Mouse (Mus musculus) bone marrow macrophage, adult 2 months (primary cell): ENCODE measurements around the gene Olfr97. TPM values are rescaled to one million over a fixed set of nuclear protein-coding genes. Genes with fewer than 3 reads are reported as not detected.

Source experiments
- H3K27ac ChIP-seq: 2 replicates; pipeline ENCODE4 v1.5.1; 2012; ENCODE audit warnings: low read depth, low read length; ENCODE audit not compliant: insufficient read depth
- H3K4me1 ChIP-seq: 2 replicates; pipeline ENCODE4 v1.6.1; 2012; ENCODE audit warnings: low read length; ENCODE audit not compliant: control insufficient read depth, insufficient read depth
- H3K4me3 ChIP-seq: 2 replicates; pipeline ENCODE4 v1.5.1; 2012; ENCODE audit warnings: mild to moderate bottlenecking, low read length, moderate library complexity; ENCODE audit not compliant: insufficient read depth
- CTCF ChIP-seq: IDR thresholded peaks from 2 replicates; pipeline ENCODE4 v1.5.1; 2012; ENCODE audit warnings: low read depth, mild to moderate bottlenecking, low read length, moderate library complexity
- POLR2A ChIP-seq: IDR thresholded peaks from 2 replicates; pipeline ENCODE4 v1.6.1; 2012; ENCODE audit warnings: mild to moderate bottlenecking, low read depth, low read length, borderline replicate concordance
- polyA plus RNA-seq: library from polyadenylated mRNA; stranded (reverse); fragments of >200 nt; gene quantifications from 2 replicates; pipeline ENCODE4 v1.2.4, GENCODE M21; 2012; ENCODE audit not compliant: missing spikeins, insufficient read depth, insufficient read length

The Olfr97 gene
- polyA plus RNA-seq, 1 experiment = not detected

DNA sequence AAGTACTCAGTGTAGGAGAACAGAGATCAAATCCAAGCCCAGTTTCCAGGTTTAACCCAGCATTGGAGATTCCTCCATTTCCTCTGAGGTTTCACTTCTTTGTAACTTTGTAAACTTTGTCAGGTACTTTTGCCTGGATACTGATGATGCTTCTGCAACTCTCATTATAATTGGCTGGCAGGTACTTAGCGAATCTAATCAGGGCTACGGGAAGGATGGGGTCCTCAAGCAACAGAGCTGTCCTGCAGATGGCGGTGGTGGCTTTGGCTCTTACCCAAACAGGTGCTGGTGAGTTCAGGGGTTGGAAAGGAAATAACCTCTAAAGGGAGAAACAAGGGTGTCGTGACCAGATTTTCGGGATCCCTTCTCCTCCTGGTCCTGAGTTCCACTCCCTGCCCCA lies 9.6 kb upstream of the Olfr97 start:
- Histone ChIP-seq H3K4me1 (no peaks in the 10 kb centered on the region), H3K27ac (no peak overlapping the region), H3K4me3 (peak overlapping the region; percentile 38; the same call in 1 of the 2 replicates)
- no peak for TF ChIP-seq CTCF
- TF ChIP-seq POLR2A = no peak

DNA sequence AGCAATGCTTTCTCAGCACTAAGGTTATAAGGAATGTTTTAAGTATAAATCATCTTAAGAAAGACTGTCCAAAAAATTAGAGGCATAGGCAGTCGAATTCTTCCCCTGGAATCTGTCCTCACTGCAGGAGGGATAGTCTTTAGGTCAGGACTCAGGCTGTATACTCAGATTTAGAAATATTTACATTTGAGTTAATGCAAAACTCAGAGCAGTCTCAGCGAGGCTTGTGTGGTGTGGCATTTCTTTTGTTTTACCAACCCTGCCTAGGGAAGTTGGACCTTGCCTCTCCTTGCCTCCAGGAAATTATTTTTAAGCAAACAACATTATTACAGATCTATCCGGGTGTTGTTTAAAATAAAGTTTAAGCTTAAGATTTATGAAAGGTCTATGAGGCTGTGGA lies 5.1 kb upstream of the Olfr97 start:
- Histone ChIP-seq H3K27ac (no peak overlapping the region), H3K4me3 (no peak overlapping the region), H3K4me1 (no peaks in the 10 kb centered on the region)
- no peak for TF ChIP-seq POLR2A
- TF ChIP-seq CTCF = no peak

DNA sequence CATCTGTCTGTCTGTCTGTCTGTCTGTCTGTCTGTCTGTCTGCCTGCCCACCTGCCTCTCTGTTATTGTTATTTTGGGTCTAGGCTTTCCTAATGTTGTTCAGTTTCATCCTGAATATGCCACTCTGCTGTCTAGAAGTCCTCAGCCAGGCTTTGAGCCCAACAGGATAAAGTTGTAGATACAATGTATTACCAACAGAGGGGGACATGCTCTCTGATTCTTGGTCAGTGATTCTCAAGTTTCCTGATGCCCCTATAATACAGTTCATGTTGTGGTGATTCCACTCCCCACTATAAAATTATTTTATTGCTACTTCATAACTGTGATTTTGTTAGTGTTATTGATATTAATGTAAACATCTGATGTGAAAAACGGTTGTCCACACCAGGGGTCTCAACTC lies 15.3 kb downstream of the Olfr97 start:
- no peak overlapping the region for H3K4me3 ChIP-seq
- TF ChIP-seq CTCF = no peak
- TF ChIP-seq POLR2A = no peak
- H3K4me1 ChIP-seq = no peaks in the 10 kb centered on the region
- no peak overlapping the region for H3K27ac ChIP-seq

DNA sequence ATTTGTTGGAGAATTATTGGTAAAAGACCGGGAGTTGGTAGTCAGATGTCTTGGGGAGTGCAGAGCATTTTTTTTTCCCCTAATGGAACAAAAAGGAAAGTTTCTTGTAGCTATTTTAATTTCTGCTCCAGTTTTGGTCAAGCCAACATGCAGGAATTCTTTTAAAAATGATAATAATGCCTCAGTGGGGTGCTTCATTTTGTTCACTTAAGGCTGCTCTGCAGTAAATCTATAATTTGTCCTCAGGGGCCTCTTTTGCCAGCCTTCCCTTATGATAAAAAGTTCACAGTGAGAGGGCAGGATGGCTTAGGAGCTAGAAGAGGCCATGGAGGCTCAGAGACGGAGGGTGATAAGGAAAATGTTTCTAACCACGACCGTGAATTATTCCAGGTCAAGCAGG lies 17.3 kb downstream of the Olfr97 start, which contains the start of gene Olfr96:
TSS of gene Olfr96 (plus strand) at position 301 of the 400 bp plus-strand sequence.
- no peaks in the 10 kb centered on the region for H3K4me1 ChIP-seq
- TF ChIP-seq POLR2A (no peak), CTCF (no peak)
- H3K4me3 ChIP-seq = no peak within 1 kb of the TSS
- no peak within 1 kb of the TSS for H3K27ac ChIP-seq

DNA sequence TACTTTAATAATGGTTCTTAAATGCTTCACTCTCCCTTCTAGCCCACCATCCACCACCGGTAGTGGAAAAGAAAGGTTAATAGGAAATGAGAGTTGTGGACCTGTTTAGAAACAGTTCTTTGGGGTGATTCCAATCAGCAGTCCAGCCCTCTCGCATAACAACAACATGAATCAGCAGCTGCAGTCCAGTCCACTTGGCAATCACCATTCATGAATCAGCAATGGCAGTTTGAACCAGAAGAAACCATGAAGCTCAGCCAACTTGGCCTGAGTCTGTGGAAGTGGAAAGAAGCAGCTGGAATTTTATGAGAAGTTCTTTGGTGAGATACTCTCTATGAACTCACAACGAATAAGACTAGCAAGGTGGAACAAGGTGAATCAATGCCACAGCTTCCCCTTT lies 18.6 kb downstream of the Olfr97 start:
- H3K4me3 ChIP-seq = no peak overlapping the region
- no peaks in the 10 kb centered on the region for H3K4me1 ChIP-seq
- TF ChIP-seq CTCF (no peak), POLR2A (no peak)

DNA sequence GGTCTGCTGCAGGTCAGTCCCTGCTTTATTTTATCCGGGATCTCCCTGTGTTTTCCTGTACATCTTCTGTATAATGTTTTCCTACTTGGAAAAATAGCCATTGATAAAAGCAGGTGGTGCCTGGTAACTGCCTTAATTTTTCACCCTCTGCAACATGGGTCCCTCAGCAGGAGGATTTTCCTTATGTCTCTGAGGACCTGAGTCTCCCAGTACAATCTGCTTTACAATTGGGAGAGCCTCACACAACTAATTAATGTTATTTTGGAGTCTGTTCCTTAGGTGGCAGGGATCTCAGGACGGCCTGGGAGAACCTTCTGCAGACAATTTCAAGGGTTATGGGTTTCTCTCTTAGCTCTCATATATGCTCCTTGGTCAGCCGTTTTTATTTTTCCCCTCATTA lies 24.1 kb downstream of the Olfr97 start, which contains the start of gene Olfr95:
TSS of gene Olfr95 (minus strand) at position 101 of the 400 bp plus-strand sequence.
- TF ChIP-seq CTCF = no peak
- no peak for TF ChIP-seq POLR2A
- H3K4me1 ChIP-seq = no peaks in the 10 kb centered on the region
- no peak within 1 kb of the TSS for H3K4me3 ChIP-seq
- no peak within 1 kb of the TSS for H3K27ac ChIP-seq

More for the DNA sequence above, 18.6 kb downstream of the Olfr97 start:
- no peak overlapping the region for H3K27ac ChIP-seq

DNA sequence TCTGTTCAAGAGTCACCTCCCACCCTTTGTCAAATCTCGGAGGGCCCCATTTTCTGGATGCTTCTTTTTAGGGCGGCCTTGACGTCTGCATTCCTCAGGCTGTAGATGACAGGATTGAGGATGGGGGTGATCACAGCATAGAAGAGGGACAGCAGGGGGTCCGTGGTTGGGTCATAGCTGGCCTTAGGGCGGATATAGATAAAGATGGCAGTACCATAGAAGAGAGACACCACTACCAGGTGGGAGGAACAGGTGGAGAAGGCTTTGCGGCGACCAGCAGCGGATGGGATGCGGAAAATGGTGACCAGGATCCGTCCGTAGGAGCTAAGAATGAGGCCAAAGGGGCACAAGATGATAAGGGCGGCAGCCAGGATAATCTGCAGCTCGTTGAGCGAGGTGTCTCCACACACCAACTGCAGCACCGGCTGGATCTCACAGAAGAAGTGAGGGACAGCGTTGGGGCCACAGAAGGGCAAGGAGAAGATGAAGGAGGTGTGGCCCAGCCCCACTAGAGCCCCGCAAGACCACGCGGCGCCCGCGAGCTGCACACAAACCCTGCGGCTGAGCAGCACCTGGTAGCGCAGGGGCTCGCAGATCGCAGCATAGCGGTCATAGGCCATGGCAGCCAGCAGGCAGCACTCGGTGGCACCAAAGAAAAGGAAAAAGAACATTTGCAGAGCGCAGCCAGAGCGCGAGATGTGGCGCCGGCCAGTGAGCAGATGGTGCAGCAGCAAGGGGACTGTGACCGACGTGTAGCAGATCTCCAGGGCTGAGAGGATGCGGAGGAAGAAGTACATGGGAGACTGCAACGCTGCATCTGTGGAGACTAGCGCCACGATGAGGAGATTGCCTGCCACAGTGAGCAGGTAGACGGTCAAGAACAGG lies 26.0 kb downstream of the Olfr97 start:
- no peak for TF ChIP-seq CTCF
- TF ChIP-seq POLR2A = no peak
- Histone ChIP-seq H3K27ac (no peak overlapping the region), H3K4me3 (no peak overlapping the region), H3K4me1 (no peaks in the 10 kb centered on the region)

DNA sequence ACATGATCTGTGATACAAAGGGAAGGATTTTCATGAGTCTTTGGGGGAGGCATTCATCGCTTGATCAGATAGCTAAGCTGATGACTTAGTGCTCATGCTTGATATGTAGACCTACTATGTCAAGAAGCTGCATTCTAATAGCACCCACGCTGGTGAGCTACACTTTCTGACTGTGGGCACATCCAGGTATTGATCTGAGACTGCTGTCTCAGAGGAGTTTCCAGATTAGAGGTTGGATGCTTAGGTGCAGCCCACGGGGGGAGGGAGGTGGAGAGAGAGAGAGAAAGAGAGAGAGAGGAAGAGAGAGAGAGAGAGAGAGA lies 33.3 kb downstream of the Olfr97 start:
- Histone ChIP-seq H3K4me1 (no peaks in the 10 kb centered on the region), H3K4me3 (no peak overlapping the region), H3K27ac (no peak overlapping the region)
- no peak for TF ChIP-seq CTCF

DNA sequence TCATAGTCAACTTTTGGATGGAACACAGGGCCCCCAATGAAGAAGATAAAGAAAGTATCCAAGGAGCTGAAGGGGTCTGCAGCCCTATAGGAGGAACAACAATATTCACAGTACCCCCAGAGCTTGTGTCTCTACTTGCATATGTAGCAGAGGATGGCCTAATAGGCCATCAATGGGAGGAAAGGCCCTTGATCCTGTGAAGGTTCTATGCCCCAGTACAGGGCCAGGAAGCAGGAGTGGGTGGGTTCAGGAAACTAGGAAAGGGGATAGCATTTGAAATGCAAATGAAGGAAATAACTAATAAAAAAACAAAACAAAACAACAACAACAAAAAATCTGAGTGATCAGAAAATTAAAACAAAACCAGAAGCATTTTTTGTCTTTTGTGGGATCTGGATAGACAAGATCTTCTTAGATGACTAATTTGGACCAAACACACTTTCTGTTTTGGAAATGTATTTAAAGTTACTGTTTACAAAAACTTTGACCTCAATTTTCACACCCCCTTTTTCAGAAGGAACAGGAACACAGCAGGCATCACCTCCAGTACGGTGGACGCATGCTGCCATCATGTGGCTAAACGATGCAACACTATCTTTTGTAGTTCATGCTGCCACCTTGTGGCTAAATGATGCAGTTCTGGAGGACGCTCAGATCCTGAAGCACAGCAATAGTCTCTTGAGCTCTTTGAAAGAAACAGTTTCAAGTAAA lies 33.8 kb downstream of the Olfr97 start:
- Histone ChIP-seq H3K27ac (no peak overlapping the region), H3K4me1 (no peaks in the 10 kb centered on the region), H3K4me3 (no peak overlapping the region)
- TF ChIP-seq POLR2A = no peak
- peak; percentile 99 for TF ChIP-seq CTCF

DNA sequence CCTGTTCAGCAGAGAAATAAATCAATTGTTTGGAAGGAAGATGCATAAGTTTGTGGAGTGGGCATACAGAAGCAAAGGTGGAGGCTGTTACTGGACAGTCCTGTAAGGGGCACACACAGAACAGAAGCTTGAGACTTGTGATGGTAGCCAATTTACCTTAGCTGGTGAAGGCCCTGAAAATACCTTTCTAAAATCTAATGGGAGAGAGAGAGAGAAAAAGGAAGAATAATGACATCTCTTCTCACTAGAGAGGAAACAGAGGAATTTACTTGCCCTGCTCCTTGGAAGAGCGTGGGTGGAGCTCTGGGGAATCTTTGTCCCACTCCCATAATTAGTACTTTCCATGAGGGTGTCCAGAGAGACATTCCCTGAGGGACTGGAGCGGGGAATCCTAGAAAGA lies 36.2 kb downstream of the Olfr97 start, which contains the start of gene Olfr94:
TSS of gene Olfr94 (minus strand) at position 101 of the 400 bp plus-strand sequence.
- H3K27ac ChIP-seq = no peak within 1 kb of the TSS
- no peaks in the 10 kb centered on the region for H3K4me1 ChIP-seq
- H3K4me3 ChIP-seq = no peak within 1 kb of the TSS
- no peak for TF ChIP-seq POLR2A
- no peak for TF ChIP-seq CTCF
